Mouse (Mus musculus) erythroblast, adult 5-6 weeks (primary cell): Measurements from ENCODE around the gene Gm9049. TPM values are rescaled to one million over a fixed set of nuclear protein-coding genes. Genes with fewer than 3 reads are reported as not detected.
"Not testable (repeated sequence)": the region's sequence is repeated elsewhere in the genome, so short reads cannot be mapped to it uniquely, and the experiment has no call there.

Source experiments
- ATAC-seq: replicated peaks from 2 replicates; pipeline ENCODE4 v1.8.0; 2016; ENCODE audit warnings: moderate number of reproducible peaks, mild to moderate bottlenecking, moderate TSS enrichment, inconsistent platforms; ENCODE audit not compliant: poor library complexity, low FRiP score, severe bottlenecking
- total RNA-seq, 2 experiments: library from RNA; stranded (forward) in 1 of 2; stranded (reverse) in 1 of 2; fragments of 150-400 nt in 1 of 2; fragments of 200-764, 138-1000 nt in 1 of 2; gene quantifications; 2 replicates each; pipeline versions ENCODE4 v1.2.3 to v1.2.4; 2015 to 2017; ENCODE audit warnings: low replicate concordance in 2 of 2

Gm9049 gene
- not detected in 2 replicates for total RNA-seq (2015; ENCODE audit: low replicate concordance)
- 0.26 TPM in 1 of 2 replicates, not detected in the other for total RNA-seq (2017; ENCODE audit: low replicate concordance)

- ATAC-seq: not testable (repeated sequence)
Observed at GRCm38 (mm10) chr10:118354005-118354404, at the start of gene Gm9049. Gene Gm9049, minus strand, starts transcription at chr10:118354105.

GRCm38 (mm10) chr10:118399917-118400316 is 46.0 kb upstream of the Gm9049 start:
- no peak for ATAC-seq

GRCm38 (mm10) chr10:118370443-118370842 is 16.5 kb upstream of the Gm9049 start:
- no peak for ATAC-seq

GRCm38 (mm10) chr10:118369518-118369917 is 15.6 kb upstream of the Gm9049 start:
- ATAC-seq: no peak

GRCm38 (mm10) chr10:118348579-118348978 is 5.3 kb downstream of the Gm9049 start, which contains the start of gene Gm9048:
Gene Gm9048, minus strand, starts transcription at chr10:118348679.
- ATAC-seq: not testable (repeated sequence)

- not testable (repeated sequence) for ATAC-seq
Observed at GRCm38 (mm10) chr10:118343155-118343554, 10.8 kb downstream of the Gm9049 start, which contains the start of gene Gm9046. Gene Gm9046, minus strand, starts transcription at chr10:118343255.

- not testable (repeated sequence) for ATAC-seq
Observed at GRCm38 (mm10) chr10:118337731-118338130, 16.2 kb downstream of the Gm9049 start, which contains the start of gene Gm9045. Gene Gm9045, minus strand, starts transcription at chr10:118337831.

GRCm38 (mm10) chr10:118332308-118332707 is 21.6 kb downstream of the Gm9049 start, which contains the start of gene Gm9044:
Gene Gm9044, minus strand, starts transcription at chr10:118332408.
- not testable (repeated sequence) for ATAC-seq

- ATAC-seq: not testable (repeated sequence)
Observed at GRCm38 (mm10) chr10:118326869-118327268, 27.0 kb downstream of the Gm9049 start, which contains the start of gene Gm9040. Gene Gm9040, minus strand, starts transcription at chr10:118326969.

- no peak for ATAC-seq
Observed at GRCm38 (mm10) chr10:118319024-118319423, 34.9 kb downstream of the Gm9049 start.

GRCm38 (mm10) chr10:118302133-118302532 is 51.8 kb downstream of the Gm9049 start:
- not testable (repeated sequence) for ATAC-seq

Other genes starting within 250 kb of the Gm9049 start
- gene Mdm1, start 212.3 kb downstream of the Gm9049 start, total RNA-seq (2015; ENCODE audit: low replicate concordance): 2.1 and 14.8 TPM in 2 replicates
- 6.3 and 7.3 TPM in 2 replicates for gene Mdm1, start 212.3 kb downstream of the Gm9049 start, total RNA-seq (2017; ENCODE audit: low replicate concordance)
- not detected in 2 replicates for gene Il22, start 149.2 kb downstream of the Gm9049 start, total RNA-seq (2015; ENCODE audit: low replicate concordance)
- not detected in 2 replicates for gene Il22, start 149.2 kb downstream of the Gm9049 start, total RNA-seq (2017; ENCODE audit: low replicate concordance)
- not detected in 2 replicates for gene Gm32717, start 113.3 kb downstream of the Gm9049 start, total RNA-seq (2015; ENCODE audit: low replicate concordance)
- gene Gm32717, start 113.3 kb downstream of the Gm9049 start, total RNA-seq (2017; ENCODE audit: low replicate concordance): 0.28 TPM in 1 of 2 replicates, not detected in the other
- gene Gm32802, start 95.4 kb downstream of the Gm9049 start, total RNA-seq (2015; ENCODE audit: low replicate concordance): not detected in 2 replicates
- gene Gm32802, start 95.4 kb downstream of the Gm9049 start, total RNA-seq (2017; ENCODE audit: low replicate concordance): 0.28 TPM in 1 of 2 replicates, not detected in the other
- gene Iltifb, start 59.1 kb downstream of the Gm9049 start, total RNA-seq (2015; ENCODE audit: low replicate concordance): not detected in 2 replicates
- not detected in 2 replicates for gene Iltifb, start 59.1 kb downstream of the Gm9049 start, total RNA-seq (2017; ENCODE audit: low replicate concordance)
- gene Gm9040, start 27.1 kb downstream of the Gm9049 start, total RNA-seq (2015; ENCODE audit: low replicate concordance): not detected in 2 replicates
- gene Gm9040, start 27.1 kb downstream of the Gm9049 start, total RNA-seq (2017; ENCODE audit: low replicate concordance): 0.17 TPM in 1 of 2 replicates, not detected in the other
- gene Gm9044, start 21.7 kb downstream of the Gm9049 start, total RNA-seq (2015; ENCODE audit: low replicate concordance): not detected in 2 replicates
- gene Gm9044, start 21.7 kb downstream of the Gm9049 start, total RNA-seq (2017; ENCODE audit: low replicate concordance): 0.17 TPM in 1 of 2 replicates, not detected in the other
- not detected in 2 replicates for gene Gm9045, start 16.3 kb downstream of the Gm9049 start, total RNA-seq (2015; ENCODE audit: low replicate concordance)
- 0.26 TPM in 1 of 2 replicates, not detected in the other for gene Gm9045, start 16.3 kb downstream of the Gm9049 start, total RNA-seq (2017; ENCODE audit: low replicate concordance)
- gene Gm9046, start 10.8 kb downstream of the Gm9049 start, total RNA-seq (2015; ENCODE audit: low replicate concordance): not detected in 2 replicates
- gene Gm9046, start 10.8 kb downstream of the Gm9049 start, total RNA-seq (2017; ENCODE audit: low replicate concordance): not detected in 2 replicates
- not detected in 2 replicates for gene Gm9048, start 5.4 kb downstream of the Gm9049 start, total RNA-seq (2015; ENCODE audit: low replicate concordance)
- not detected in 2 replicates for gene Gm9048, start 5.4 kb downstream of the Gm9049 start, total RNA-seq (2017; ENCODE audit: low replicate concordance)
- not detected in 2 replicates for gene Ifng, start 86.9 kb upstream of the Gm9049 start, total RNA-seq (2015; ENCODE audit: low replicate concordance)
- not detected in 2 replicates for gene Ifng, start 86.9 kb upstream of the Gm9049 start, total RNA-seq (2017; ENCODE audit: low replicate concordance)